Mouse (Mus musculus) frontal cortex, adult (tissue): ENCODE data around the gene Ppm1e.
A peak's percentile ranks its signal among the peaks of the same experiment; 100 is the strongest.

Experiments
- ATAC-seq: cut with Nextera tagmentation; 2 replicates; pipeline ENCODE4 v1.9.2; 2017; ENCODE audit warnings: mild to moderate bottlenecking, moderate library complexity, mixed read lengths; ENCODE audit not compliant: low TSS enrichment

Ppm1e gene

DNA sequence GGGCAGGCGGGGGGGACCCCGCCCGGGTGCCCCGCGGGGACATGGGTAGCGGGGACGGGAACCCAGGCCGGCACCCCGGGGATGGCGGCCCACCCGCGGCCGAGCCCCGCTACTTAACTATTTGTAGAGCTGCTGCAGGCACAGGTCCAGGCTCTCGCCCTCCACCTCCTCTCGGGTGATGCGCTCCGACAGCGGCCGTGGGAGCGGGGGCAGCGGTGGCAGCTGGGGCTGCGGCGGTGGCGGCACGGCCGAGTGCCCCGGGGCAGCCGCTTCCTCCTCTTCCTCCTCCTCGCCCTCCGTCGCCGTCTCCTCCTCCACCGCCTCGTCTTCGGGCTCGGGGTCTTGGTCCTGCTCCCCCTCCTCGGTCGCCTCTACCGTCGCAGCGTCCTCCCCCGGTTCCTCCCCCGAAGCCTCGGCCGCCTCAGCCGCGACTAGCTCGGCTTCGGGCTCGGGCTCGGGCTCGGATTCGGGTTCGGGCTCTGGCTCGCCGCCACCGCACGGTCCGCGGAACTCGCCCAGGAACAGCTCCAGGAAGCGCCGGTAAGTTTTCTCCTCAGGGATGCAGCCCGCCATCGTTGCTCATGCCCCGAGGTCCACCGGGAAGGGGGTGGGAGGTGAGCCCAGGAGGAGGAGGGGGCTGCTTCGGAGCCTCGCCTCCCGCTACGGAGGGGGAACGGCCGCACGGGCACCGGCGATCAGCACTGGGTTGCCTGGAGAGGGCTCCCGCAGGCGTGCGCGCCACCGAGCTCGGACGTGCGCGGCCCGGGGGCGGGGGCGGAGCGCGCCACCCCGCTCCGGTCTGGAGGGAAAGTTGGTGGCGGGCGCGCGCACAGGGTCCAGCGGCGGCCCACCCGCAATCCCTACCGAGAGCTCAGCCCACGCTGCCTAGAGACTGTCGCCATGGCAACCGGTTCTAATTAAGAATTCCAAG, at the start of gene Ppm1e:
TSS of gene Ppm1e (minus strand) at position 693 of the 931 bp plus-strand sequence.
- ATAC-seq = peak; percentile 93

DNA sequence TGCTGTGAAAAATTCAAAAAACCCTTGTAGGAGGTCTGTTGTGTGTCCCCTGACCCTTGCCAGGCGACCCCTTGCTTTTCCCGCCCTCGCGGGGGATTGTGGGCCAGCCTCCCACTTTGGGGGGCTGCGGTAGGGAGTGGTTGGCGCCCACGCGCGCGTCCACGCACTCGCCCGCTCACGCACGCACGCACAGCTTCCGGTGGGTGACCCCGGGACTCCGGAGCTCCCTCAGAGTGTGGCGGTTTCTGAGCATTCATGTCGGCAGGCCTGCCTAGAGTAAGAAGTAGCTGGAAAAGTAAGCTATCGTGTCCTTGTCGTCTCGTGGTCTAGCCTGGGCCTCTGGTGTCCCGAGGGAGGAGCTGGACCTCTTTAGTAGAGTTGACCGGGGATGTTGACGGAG, 46.1 kb upstream of the Ppm1e start, which contains the start of the genes Rad51c and Tex14:
TSS of gene Rad51c (minus strand) at position 79 of the 400 bp plus-strand sequence.
TSS of gene Tex14 (plus strand) at position 190 of the 400 bp plus-strand sequence.
- ATAC-seq = no peak

DNA sequence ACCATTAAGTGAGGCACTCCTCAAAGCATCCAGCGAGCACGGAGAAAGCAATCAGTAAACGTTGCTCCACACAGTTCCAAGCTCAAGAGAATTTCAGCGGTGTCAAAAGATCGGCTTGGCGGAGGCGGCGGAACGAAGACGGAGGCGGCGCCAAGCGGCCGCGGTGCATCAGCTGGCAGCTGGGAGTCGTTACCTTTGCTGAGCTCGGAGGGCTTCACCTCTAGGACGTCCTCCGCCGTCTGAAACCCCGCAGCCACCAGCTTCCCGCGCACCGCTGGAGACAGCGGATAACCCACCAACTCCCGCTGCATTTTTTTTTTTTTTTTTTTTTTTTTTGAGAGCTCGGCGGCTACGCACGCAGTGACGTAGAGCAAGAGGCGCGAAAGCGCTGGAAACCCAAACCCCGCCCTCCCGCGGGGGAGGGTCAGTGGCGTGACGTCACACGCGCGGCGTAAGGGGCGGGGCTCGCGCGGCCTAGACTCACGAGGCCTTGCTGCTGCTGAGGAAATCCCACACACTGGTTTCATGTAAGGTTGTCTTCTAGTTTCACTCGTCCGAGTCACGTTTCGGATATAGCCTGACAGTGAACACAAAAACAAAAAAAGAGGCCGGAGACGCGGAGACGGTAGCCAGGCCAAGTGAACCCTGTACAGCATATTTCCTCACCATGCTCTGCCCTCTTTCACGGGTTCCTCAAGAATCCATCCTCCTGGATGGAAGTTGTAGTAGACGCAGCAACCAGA, 45.5 kb upstream of the Ppm1e start:
- ATAC-seq = peak; percentile 79

DNA sequence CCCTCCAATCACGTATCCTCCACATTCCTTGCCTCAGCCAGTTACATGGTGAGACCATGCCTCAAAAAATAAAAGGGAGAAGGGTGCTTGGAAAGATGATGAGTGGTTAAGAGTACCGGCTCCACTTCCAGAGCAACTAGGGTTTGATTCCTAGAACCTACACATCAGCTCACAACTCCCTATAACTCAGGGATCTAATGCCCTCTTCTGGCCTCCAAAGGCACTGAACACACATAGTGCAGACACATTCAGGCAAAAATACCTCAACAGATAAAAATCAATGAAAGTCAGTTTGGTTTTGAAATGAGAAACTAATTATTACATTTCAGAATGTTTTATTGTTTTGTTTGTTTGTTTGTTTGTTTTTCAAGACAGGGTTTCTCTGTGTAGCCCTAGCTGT, 39.6 kb upstream of the Ppm1e start:
- no peak for ATAC-seq

DNA sequence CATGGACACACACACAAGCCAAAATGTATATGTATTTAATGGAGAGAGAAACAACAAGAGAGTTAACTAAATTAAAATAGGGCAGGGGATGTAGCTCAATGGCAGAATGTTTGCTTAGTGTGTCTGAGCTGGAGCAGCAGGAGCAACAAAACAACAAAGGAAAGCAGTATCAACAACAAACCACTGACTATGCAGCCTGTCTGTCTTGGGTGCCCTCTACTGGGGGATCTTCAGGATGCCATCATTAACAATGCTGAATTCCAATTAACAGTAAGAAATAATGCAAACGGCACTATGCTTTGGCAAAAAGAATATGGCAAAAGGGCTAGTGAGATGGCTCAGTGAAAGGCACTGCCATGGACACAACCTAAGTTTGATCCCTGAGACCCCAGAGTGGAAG, 35.0 kb upstream of the Ppm1e start:
- ATAC-seq = peak; percentile 62; the same call in 1 of the 2 replicates

DNA sequence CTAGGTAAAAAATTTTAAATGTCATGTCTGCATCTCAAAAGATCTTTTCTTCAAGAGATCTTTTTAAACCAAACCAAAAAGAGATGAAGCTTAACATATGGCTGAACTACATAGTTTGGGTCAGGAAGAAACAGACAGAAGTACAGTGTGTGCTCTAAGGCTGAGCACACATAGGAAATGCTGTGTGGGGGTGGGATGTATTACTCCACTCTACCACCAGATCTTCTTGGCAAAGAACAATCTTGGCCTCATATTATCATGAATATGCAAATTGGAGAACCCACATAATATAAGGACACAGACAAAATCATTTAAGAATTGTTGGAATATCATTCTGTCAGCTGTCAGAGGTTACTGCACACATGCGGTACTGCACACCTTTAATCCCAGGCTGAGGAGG, 26.9 kb upstream of the Ppm1e start:
- peak; percentile 81 for ATAC-seq

DNA sequence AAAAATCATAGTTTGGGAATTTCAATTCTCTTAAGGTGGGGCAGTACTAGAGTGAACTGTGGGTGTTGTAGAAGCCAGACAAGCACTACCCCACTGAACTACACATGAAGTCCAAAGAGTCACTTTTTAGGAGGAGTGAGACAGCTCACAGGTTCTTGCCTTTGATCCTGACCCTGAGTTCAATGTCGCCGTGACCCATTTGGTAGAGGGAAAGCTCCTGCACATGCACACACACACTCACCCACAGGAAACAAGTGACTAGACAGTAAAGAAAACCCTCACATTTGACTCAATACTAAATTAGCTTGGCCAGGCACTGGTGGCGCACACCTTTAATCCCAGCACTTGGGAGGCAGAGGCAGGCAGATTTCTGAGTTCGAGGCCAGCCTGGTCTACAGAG, 25.7 kb upstream of the Ppm1e start:
- no peak for ATAC-seq

DNA sequence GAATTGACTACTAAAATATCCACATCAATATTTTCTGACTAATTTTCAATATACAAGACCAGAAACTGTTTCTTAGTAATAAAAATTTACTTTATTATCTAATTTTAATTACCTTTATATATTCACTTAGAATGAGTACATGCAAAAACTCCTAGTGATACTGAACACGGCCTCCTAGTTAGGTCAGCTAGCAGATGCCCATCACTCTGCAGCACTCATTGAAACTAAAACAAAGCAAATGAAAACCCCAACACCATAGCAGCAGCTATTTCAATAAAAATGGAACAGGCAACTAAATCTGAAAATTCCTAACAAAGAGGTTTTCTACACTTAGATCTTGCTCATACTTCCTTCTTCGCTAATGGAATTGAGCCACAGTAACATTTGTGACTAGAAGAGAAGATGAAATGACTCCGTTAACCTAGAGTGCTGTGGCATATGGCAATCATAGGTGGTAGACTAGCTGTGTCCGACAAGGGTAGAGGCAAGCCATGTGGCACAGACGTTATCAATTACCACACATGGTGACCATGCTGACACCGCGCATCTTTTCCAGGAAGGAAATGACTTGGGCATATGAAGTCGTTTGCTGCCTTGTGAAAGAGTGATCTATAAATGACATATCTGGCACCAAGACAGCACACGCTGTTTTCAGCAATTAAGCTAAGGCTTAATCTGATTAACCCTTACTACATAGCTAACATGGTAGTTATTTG, 9.2 kb upstream of the Ppm1e start:
- no peak for ATAC-seq

DNA sequence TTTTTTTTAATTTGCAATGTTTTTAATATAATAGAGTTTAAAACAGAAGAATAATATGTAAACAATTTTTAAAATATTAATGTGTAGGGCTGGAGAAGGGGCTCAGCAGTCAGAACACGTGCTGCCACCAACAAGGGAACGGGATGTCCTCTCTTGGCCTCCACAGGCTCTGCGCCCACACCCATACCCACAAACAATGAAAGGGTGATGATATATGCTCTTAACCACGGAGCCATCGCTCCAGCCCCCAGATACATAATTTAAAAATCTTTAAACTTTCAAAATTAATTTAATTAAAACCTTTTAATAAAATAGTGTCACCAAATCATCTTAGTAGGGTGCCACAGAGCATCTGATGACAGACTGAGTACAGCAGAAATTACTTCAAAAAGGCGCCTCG, 8.2 kb upstream of the Ppm1e start:
- no peak for ATAC-seq

DNA sequence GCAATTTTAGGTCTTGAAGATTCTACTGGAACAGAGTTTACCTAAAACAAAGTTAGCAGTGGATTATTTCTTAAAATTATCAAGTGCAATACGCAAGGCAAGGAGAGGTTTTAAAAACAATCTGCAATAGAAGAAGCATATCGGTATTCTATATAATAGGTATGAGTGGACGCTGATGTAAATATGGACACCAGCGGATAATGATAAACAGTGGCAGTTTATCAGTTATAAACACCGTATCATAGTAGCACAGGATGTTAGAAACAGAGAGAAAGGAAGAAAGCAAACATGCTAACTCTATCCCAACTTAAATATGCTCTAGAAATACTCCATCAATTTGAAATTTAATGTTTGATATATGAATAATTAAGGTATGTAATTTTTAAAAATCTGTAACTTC, 6.3 kb upstream of the Ppm1e start:
- no peak for ATAC-seq

DNA sequence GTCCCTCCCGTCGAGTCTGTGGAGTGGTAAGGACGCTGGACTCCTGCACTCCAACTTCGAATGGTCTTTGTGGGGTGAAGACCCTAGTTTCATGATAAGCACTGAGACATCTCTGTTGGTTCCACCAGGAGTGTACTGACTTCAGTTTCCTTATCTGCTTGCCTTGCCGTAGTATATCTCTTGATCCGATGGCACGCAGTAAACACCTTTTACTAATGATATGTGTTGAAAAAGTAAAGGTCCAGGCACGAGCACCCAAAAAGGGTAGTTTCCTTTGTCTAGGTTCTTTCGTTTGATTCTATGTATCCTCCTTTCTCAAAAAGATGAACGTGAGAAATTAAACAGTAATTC, 414 bp upstream of the Ppm1e start:
- ATAC-seq = no peak

DNA sequence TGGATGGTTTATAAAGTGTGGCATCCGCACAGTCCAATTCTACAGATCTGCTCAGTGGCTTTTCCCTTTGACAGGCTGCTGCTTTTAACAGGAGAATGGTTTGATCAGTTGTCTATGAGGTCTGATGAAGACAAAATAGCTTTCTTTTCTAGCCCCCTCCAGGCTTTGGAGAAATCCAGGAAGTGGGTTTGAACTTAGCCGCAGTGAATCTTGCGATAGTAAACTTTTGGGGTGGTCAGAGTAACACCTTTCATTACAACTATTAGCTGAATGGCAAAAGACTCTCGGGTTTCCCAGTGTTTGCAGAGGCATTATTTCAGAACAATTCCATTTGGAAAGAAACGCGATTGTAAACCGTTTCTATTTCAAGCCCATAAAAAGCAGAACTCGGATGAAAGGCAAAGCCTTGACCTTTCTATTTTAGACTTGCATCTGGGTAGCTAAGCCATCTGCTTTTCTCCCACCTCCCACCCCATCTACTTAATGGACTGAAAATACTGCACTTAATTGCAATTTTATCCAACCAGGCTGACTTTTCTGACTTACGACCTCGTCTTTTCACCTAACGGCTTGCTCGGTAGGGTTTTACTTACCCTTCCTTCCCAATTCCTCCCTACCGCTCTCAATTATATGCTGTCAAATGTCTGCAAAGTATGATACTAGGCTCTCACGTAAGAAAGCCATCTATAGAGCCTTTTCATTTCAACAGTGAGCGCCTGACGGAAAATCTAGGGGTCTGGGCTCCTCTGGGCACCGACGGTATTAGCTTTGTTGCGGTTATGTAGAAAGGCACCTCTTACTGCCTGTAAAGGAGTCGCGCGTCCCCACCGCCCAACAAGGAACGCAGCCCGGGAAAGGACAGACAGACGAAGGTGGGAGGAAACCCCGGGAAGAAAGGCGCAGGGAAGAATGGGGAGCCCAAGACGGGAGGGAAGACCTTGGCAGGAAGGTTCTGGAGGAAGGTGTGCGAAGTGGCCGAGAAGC, 1.2 kb downstream of the Ppm1e start:
- ATAC-seq = peak; percentile 29; the same call in 1 of the 2 replicates

DNA sequence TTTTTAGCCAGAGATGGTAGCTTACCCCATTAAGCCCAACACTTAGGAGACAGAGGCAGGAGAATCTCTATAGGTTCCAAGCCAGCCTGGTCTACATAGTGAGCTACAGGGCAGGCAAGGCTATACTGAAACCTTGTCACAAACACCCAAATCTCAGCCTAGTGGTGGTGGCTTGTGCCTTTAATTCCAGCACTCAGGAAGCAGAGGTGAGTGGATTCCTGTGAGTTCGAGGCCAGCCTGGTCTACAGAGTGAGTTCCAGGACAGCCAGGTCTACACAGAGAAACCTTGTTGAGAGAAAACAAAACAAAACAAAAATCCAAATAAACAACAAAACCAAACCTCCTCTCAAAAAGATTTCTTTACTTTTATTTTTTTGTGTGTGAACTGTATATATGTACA, 4.0 kb downstream of the Ppm1e start:
- ATAC-seq = no peak

DNA sequence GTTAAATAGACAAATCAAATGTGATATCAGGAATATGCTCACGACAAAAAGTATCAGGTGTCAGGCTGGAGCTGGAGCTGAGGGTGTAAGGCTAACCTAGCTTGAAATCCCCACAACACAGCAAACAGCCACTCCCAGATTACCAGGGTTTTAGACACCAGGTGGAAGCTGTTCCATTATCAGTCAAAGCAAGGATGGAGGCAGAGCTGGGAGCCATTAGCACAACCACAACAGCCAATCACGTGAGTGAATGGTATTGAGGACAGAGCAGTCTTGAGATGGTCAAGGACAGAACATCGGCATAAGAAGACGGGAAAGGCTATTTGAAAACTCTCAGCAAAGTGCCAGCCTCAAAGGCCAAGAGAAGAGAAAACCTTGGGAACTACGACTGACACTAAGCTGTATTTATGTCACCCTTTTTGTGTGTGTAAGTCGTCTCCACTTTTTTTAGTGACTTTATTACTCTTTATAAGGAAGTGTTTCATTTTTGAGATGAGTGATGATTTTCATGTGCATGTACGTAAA, 5.1 kb downstream of the Ppm1e start:
- ATAC-seq = no peak

DNA sequence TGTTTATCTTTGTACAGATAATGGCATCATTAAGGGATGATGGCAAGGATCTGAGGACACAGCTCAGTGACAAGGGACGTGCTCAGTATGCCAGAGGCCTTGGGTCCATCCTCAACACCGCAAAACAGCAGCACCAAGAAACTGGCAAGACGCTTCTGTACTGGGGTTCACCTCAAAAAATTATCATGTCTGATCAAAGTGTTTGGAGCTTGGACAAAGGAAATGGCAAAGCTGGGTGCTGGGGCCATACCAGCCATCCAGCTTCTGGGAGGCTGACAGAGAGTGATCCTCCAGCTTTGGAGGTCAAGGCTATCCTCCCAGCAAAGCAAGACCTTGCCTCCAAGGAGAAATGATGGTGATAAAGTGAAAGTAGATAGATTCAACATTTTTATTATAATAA, 32.4 kb downstream of the Ppm1e start:
- ATAC-seq = no peak

DNA sequence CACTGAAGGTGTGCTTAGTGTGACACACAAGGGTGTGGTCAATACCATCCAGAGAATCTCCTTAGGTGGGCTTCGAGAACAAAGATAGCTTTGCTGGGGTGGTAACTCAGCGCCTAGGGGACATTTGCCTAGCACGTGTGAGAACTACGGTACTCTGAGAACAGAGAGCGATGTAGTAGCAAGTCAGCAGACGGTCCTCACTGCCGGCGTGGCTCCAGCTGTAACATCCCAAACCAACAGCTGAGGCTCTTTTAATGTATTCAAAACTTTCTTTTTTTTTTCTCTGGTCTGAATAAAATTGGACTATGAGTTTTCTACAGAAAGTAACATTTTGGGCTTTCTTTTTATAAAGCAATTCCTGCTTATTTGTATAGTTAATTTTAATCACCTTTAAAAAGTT, 36.3 kb downstream of the Ppm1e start:
- no peak for ATAC-seq

DNA sequence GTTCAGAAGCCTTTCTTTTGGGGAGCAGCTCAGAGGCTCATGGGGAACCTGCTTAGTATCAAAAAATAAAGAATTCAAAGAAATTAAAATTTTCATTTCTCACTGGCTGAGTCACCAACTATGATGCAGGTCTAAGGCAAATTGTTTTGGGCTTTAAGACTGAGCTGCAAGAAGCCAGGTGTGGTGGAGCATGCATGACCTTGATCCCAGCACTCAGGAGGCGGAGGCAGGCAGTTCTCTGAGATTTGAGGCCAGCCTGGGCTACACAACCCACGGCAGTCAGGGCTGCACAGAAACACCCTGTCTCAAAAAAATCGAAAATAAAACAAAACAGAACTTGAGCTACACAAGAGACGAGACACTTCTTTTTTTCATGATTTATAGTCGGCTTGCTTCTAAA, 38.8 kb downstream of the Ppm1e start:
- no peak for ATAC-seq

DNA sequence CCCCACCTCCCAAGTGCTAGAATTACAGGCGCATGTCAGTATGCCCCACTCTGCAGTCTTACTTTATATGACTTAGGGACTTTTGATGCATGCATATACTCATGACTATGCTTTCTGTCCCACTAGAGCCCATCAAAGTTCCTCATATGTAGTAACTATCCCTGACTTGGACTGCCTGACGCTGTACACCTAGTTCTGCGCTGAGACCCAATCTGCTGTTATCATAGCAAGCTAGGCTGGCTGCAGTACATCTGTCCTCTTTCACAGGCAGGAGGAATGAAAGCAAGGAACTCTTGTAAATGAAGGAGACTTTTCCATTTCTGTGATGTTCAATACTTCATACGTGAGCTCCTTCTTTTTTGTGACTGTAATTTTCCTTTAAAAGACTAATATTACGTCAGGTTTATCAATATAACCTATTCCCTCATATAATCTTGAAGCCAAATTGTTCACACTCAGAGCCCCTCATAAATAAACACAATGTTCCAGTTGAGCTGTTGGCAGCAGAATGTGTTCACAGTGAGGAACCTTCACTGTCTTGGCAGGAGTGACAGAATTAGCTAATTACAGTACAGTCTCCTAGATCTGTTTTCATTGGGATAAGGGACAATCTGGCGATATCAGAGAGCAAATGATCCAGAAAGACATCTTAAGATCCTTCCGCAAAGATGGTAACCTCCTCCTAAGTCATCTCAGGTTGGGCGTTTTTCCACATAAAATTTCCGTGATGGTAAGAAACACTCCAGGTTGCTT, 39.7 kb downstream of the Ppm1e start:
- peak; percentile 39; the same call in 1 of the 2 replicates for ATAC-seq

DNA sequence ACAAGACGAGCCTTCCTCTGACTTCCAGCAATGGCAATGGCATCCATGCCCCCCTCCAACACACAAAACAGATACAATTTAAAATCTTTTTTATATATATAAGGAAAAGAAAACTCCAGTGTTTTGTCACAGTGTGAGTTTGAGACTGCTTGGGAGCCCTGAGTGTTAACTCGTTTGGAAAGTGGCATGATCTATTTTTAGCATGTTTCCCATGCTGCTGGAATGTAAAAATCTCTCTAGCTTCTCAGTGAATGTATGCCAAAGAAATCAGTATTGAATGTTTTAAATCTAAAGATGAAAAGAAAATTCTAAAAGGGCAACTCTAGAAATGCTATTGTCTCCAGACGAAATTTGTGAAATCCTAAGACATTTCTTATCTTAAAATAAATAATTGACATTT, 45.3 kb downstream of the Ppm1e start:
- 0 out of 2 replicates have a peak, but pooled peaks have one; percentile 29 for ATAC-seq

DNA sequence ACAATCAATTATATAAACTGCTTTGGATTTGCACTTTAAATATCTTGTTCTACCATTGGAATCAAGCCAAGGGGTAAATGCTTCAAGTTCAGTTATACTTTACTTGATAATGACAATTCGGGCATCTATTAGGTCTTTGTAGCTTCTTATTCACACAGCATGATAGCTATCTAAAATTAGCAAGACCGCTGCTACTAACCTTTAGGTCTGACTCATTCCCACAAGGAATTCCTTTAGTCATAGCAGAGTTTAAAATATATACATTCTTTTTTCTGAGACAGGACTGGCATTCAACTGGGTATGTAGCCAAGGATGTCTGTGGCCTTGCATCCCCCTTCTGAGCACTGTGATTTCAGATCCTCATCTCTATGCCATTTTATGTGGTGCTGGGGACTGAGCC, 48.5 kb downstream of the Ppm1e start:
- 0 out of 2 replicates have a peak, but pooled peaks have one; percentile 10 for ATAC-seq
